Mouse (Mus musculus) splenic B cell, adult 2 months (primary cell): ENCODE data around the gene Ankrd40.

Experiments used
- DNase-seq: peaks from one replicate; pipeline ENCODE4 v3.0.0-alpha.2; 2011; ENCODE audit warnings: low read depth, low spot score
- H3K27me3 ChIP-seq: 2 replicates; pipeline ENCODE4 v1.6.1; 2012; ENCODE audit warnings: mild to moderate bottlenecking, low read length, moderate library complexity, mixed read lengths; ENCODE audit not compliant: control insufficient read depth, poor library complexity, insufficient read depth, severe bottlenecking
- H3K36me3 ChIP-seq: 2 replicates; pipeline ENCODE4 v1.6.1; 2012; ENCODE audit warnings: mild to moderate bottlenecking, low read length, moderate library complexity, mixed read lengths; ENCODE audit not compliant: control insufficient read depth, poor library complexity, insufficient read depth, severe bottlenecking

Gene Ankrd40

DNA sequence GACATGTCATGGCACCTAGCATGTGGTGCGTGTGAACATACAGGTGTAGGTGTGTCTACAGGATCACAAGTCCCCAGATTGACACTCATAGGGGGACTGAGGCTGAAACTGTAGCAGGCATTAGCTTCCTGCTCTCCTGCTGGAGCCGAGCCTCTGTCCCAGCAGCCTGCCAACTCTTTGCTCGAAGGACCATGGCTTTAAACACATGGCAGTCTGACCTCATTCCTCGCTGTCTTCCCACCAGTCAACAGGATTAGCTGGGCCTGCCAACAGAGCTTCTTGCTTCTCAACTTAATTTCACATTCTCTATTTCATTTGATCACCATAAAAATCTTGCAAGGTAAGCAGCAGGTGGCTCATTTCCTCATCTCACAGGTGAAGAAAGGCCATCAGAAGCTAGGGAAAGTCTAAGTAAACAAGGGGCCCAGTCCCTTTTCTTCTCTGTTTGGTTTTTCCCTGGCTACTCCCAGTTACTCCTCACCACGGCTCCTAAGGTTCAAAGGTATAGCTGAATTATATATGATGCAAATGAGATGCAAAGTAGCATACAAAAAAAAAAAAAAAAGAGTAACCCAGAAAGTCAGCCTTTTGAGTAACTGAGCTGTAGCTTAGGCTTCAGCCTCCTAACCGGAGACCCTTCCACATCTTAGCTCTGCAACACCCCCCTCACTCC lies 62.1 kb downstream of the Ankrd40 start:
- Histone ChIP-seq H3K27me3 (no peaks in the 10 kb centered on the region), H3K36me3 (no peaks in the 10 kb centered on the region)
- DNase-seq: no peak

DNA sequence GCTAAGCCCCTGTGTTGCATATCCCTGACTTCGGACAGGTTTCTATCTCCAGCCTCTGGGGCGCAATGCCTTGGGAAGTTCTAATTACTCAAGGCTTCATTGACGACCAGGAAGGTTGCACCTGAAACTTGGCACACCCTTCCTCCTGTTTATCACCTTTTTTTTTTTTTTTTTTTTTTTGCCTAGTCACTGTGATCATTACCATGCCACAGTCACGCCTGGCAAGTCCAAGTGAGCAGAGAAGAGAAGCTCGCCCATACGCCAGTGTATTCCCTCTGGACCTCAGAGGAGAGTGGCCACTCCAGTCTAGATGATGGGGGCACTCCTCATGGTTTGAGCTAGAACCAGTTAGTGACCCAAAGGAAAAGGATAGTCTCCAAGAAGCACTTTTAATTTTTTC lies 63.0 kb downstream of the Ankrd40 start:
- no peaks in the 10 kb centered on the region for H3K27me3 ChIP-seq
- no peaks in the 10 kb centered on the region for H3K36me3 ChIP-seq
- DNase-seq: no peak
